Mouse (Mus musculus) WW6 (cell line): Measurements from ENCODE around the gene BC107364.
"Not testable (repeated sequence)": the region's sequence is repeated elsewhere in the genome, so short reads cannot be mapped to it uniquely, and the experiment has no call there.

Experiments
- DNase-seq: peaks from one replicate; pipeline ENCODE4 v3.0.0-alpha.2; 2013; ENCODE audit warnings: low read depth, low spot score

Gene BC107364

DNA sequence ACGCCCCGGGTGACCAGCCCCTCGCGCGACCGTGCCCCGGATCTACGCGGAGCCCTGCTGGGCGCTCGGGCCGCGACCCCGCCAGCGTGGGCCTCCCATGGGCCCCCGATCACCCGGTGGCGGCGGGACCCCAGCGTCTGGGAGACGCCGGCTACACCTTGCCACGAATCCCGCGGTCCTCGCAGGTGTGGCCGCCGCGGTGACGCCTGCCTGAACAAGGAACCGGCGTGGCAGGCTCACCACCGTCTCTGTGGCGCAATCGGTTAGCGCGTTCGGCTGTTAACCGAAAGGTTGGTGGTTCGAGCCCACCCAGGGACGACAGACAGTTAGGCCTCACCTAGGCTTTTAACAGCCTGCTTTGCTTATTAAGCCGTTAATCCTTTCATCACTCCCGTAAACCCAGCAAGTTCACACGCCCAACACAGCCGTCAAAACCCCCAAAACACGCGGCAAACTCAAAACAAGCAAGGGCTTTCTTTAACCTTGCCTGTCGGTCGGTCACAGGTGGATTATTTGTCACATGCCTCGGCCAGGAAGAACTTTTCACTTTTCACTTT, 847 bp downstream of the BC107364 start:
- DNase-seq: not testable (repeated sequence)

DNA sequence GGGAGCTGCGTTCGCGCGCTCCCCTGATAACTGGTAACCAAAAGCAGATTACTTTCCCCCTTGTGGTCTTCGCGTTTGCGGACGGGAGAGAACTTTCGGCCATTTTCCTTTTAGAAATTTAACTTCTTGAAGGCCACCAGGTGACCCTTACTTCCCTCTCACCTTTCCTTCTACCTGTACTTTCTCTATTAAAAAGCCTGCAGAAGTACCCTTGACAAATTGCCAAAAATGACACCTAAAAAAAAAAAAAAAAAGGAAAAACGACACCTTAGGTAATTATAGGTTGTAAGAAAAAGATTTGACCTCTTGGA, 1.6 kb downstream of the BC107364 start:
- not testable (repeated sequence) for DNase-seq

DNA sequence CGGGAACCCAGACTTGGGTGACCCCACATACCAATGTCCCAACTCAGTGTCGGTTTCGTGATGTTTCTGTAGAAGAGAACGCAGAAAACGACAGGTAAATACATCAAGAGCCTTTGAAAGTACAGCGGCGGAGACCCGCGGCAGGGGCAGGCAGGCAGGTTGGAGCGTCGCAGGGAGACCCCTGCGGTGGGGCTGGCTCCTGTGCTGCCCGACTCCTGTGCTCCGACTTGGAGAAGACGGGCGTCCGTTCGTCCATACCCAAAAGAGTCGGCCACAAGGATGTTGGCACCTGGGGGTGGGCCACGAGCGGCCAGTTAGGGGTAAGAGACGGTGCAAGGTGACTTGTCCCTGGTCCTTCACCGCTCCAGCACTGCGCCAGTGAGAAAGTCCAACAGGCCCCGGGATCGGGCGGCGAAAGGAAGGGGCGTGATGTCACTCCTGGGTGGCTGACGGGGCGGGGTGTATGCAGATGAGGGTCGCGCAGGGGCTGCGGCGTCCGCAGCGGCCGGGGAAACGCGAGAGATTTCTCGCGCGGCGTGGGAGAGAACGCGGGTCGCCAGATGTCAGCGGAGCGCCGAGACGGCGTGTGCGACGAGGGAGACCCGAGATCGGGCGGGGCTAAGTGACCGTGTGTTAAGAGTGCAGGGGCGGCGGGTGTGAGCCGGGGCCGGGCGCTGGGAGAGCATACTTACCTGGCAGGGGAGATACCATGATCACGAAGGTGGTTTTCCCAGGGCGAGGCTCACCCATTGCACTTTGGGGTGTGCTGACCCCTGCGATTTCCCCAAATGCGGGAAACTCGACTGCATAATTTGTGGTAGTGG, 2.1 kb downstream of the BC107364 start:
- not testable (repeated sequence) for DNase-seq

DNA sequence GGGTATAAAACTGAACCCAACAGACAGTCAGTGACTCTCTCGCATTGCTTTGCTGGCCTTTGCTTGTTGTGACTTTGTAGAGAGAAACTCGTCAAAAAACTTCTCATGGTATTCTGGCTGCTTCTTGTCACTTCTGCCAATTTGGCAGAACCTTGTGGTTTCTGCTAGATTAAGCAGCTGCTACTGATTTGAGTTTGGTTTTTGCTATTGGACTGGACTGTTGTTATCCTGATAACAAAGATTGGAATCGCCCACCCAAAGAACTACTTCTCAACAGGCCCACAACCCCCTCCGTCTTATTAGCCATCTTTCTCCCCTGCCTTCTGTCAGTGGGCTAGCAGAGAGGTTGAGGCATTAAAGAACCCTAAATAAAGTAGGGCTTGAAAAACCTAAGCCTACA, 6.7 kb downstream of the BC107364 start:
- DNase-seq: no peak

DNA sequence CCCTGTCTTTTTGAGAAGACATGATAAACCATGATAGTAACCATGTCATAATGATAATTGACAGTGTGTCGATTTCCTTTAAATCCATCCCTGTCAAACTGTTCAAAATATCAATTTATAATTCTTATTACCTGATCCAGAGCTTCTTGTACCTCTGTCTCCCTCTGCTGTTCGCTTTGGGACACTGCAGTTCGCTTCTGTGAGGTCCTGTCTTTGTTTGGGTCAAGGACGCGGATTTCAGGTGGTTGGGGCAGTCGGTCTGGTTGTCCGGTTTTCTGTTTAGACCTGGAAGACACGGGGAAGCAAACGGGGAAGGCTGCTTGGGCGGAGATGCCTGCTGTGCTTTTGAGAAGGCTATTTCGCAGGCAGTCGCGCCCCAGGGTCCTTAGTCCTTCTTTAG, 11.5 kb downstream of the BC107364 start:
- DNase-seq: no peak

DNA sequence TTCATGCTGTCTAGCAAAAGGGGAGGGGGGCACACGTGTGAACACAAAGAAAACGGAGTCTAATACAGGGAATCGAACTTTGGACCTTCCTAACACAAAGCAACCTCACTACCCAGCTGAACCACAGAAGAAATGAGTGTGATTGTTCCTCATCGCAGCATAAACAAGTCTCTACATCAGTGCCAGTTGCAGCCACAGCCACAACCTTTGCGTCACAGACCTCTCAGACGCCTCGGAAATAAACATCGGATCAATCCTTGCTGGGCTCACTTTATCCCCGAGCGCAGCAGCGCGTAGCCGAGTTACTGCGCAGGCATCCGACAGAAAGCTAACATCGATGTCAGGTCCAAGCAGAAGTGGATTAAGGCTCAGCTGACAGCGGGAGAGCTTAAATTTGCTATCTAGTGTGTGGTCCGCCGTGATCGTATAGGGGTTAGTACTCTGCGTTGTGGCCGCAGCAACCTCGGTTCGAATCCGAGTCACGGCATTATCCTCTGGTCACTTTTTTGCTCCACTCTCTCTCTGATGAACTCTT, 16.5 kb downstream of the BC107364 start:
- DNase-seq: no peak

DNA sequence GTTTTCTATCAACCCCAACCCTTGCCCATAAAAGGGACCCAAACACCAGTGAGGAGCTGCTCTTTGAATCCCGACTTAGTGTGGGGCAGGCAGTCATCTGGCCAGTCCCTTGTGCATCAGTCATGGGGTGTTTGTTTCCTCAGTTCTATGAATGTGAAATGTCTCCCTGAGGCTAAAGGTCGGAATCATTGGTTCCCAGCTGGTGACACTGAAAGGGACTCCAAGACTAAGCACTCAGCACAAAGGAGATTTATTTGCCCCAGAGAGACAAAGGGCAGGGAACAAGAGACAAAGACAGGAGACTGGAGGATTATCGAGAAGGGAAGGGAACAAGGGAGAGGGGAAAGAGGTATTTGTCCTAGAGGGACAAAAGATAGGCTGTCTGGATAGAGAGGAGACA, 19.9 kb downstream of the BC107364 start:
- DNase-seq: no peak

DNA sequence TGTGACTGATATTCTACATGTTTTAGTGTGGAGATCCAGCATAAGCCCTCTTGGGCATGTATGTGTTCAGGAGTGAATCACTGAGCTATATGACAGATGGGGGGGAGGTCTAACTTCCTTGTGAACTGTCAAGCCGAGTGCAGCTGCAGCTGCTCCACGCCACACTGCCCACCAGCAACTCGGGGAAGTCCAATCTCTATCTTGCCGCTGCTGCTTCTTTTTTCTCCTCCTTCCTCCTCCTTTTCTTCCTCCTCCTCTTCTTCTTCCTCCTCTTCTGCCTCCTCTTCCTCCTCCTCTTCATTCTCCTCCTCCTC, 22.3 kb downstream of the BC107364 start:
- no peak for DNase-seq

DNA sequence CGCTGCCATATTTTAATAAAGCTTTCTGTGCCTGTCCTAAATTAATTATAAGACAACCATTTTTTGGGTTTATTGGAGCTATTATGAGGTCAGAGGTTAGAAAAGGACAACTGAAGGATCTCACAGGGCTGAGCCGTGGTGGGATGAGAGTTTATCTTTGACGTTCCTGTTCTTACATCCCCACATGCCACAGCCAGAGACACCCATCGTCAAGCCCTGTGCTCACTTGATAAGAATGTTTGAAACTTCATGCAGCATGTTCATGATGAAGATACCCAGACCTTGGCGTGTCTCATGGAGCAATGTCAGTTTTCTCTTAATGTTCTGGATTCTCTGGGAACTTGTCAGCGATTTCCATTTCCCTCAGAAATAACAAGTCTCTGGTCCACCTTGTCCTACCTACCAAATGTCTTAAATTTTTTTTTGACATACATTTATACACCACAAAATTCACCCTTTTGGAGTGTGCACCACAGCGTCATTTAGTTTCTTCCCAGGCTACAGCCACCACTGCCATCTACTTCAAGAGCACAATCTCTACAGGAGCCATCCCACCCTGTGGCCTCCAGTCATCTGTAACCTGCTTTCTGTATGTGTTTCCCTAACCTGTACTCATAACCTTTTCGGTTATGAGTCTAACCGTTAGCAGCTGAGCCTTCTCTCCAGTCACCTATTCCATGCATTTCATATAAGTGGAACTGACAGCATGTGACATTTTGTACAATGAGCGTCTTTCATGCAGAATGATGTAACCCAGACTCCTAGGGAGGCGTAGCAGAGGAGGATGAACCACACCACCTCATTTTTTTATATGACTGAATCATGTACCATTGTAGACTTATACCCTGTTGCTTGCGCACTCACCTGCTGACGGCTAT, 22.9 kb downstream of the BC107364 start:
- DNase-seq: no peak

DNA sequence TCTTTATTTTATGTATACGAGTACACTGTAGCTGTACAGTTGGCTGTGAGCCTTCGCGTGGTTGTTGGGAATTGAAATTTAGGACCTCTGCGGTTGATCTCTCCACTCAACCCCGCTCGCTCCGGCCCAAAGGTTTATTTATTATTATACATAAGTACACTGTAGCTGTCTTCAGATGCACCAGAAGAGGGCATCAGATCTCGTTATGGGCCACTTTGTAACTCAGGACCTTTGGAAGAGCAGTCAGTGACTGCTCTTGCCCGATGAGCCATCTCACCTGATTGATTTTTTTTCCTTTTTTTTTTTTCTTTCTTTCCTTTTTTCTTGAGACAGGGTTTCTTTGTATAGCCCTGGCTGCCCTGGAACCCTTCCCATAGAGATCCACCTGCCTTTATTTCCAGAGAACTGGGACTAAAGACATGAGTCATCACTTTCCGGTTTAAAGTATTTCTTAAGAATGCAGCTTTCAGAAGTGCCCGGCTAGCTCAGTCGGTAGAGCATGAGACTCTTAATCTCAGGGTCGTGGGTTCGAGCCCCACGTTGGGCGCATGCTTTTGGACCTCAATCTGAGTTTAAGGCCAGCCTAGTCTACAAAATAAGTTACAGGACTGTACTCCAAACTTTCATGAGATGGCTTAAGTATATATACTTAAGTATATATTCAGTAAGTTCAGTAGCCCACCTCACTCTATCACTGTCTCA, 24.2 kb downstream of the BC107364 start:
- DNase-seq: no peak

DNA sequence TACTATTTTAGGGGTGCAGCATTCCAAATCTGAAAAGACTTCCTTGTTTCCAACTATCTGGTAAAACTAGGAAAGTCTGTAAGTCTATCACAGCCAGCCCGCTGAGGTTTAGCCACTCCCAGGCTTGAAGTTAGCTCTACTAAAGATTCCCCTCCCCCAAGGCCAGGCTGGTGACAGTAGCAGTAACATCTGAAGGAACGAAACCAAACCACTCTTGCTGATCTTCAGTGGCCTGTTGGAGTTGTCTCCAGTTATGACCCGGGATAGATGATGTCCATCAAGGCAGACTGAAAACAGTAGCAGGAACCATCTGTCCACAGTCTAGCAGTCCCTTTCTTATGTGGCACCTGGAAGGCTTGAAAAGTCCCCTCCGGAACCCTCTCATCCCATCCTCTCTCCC, 24.8 kb downstream of the BC107364 start:
- no peak for DNase-seq

DNA sequence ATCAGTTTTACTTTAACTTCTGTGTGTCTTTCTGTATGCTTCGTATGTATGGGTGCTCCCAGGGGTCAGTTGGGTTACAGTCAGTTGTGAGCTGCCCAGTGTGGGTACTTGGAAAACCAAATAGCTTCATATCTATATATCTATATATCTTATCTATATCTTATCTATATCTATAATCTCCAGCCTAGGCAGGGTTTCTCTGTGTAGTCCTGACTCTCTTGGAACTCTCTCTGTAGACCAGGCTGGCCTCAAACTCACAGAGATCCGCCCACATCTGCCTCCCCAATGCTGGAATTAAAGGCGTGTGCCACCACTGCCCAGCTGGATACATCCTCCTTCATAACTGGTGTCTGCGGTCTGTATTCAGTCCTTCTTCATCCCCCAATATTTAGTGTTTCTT, 25.8 kb downstream of the BC107364 start:
- no peak for DNase-seq

DNA sequence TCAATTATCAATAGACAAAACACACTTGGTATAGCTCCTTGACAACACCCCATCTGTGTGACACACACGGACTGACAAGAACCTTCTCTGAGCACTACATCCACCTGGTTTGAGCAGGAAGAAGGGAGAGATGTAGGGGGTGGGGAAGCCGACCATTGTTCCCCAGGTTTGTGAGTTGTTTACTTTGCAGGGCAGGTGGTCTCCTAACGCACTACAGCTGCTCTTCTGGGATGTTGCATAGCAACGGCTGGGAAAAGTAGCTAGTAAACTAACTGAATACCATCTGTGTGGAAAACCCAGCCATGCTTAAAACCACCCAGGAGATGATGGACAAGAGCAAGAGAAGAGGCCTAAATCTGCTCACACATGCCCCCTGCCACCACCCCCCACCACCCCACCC, 27.7 kb downstream of the BC107364 start:
- DNase-seq: not testable (repeated sequence)

DNA sequence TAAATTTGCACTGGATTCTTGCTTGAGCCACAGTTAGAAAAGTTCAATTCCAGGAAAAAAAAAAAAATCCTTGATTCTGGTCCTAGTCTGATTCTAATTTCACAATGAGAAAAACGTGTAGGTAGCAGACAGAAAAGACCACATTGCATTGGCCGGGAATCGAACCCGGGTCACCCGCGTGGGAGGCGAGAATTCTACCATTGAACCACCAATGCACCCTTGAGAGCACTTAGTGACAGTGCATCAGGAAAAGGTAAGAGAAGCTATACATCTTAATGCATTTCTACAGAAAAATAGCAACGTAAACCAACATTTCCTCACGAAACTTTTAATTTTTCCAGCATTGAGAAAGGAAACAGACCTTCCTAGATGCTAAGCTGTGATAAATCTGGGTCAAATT, 28.2 kb downstream of the BC107364 start:
- no peak for DNase-seq

DNA sequence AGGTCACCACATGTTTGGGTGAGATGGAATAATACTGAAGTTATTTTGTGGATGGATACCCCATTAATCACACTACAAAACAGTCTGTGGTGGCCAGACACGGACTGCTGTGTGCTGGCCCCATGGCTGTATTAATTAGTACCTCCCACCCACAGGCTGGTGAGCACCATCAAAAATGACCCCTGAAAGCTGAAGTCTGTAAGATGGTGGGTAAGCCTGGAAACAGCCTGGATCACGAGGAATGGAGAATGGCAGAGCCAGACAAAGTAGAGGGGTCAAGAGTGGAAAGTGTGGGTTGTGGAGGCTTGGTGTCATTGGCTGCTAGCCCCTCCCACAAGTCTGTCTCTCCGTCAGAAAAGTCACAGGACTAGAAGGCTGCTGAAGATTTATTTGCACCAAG, 31.3 kb downstream of the BC107364 start:
- no peak for DNase-seq

DNA sequence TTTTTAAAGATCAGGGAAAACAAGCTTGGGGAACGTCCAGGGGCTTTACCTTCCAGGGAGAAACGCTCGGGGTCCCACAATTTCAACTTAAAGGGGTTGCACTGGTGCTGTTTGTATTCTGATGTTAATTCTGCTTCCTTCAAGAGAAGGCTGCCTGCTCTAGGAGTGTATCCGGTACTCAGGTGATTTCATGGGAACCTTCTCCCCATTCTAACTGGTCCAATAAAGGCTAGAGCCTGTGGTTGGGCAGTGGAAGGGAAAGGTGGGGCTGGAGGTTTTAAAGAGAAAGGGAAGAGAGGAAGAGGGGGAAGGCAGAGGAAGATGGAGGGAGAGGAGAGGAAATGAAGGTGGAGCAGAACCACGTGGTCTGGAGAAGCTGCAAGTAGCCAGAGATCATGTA, 33.2 kb downstream of the BC107364 start:
- DNase-seq: not testable (repeated sequence)

DNA sequence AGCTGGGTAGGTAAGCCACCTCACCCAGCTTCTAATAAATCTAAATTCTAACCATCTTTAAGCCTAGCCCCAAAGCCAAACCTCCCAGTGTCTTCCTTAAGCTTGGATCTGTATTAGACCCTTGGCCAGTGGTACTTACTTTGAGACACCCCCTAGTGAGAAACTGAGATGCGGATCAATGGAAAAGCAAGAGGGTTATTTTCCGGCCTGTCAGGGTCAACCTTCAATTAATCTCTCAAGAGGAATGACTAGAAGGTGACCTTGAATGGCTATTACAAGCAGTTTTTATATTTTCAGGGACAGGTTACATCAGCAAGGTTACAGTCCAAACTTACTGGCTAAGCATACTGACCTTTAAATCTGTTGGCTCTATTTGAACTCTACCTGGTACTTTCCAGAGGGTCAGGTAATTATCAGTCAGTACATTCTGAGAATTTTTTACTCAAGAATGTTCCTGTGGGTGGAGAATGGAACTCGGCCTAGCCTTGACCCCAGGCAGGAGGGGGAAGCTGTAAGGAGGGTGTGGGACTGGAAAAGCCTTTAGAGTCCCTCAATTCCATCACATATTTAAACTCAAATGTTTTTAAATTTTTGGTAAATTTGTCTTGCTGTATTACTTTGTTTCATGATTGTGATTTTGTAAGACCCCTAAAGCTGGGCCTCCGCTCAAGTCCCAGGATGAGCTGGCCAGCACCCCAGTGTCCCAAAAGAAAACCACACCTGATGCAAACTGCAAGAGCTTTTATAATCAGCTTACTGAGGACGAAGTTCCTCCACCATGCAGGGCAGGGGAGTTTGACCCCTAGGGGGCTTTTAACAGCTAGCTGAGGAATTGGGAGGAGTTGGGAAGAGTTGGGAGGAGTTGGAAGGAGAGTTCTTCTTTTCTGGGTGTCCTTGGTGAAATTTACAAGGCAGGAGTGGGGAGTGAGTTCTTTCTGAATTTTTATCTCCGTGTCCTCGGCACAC, 34.0 kb downstream of the BC107364 start:
- no peak for DNase-seq

DNA sequence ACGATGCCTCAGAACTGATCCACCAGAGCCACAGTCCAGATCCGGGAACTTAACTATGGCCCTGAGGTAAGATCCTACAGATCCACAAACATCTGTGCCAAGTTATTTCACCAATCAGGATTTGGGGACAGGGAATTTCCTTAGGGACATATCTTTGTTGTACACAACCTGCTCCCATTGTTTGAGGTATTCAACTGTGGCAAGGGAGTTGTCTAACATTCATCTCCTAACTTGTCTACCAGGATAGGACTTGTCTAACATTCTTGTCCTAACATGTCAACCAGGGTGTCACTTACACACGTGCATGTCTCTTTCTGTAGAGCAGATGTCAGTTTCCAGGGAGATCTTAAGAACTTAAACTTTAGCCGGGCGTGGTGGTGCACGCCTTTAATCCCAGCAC, 35.5 kb downstream of the BC107364 start:
- no peak for DNase-seq

DNA sequence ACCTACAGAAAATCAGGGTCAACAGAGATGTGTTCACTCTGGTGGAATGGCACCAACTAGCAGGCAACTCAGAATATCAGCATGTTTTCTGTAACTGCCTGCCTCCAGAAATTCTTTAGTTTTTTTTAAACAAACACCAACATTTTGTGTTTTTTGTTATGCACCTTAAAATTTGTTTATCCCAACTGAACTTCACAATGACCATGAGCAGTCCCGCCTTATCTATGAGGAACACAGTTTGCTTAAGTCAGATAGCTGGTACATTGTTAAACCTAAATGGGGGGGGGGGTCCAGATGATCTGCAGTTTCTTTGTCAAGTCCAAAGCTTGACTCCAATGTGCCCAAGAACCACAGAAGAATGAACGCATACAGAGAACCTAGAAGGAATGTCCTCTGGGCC, 36.0 kb downstream of the BC107364 start:
- DNase-seq: no peak

DNA sequence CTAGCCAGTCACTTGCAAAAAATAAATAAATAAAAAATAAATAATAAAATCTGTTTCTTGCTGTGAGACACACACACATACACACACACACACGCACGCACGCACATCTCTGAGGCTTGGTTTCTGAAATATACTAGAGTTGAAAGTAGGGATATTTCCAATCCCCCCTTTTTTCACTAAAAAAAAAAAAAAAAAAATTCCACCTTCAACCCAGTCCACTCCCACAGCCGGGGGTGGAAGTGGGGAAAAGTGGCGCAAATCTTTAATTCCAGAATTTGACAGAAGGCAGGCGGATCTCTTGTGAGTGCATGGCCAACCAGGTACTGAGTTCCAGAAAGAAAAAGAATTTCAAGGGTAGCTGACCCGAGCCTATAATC, 37.2 kb downstream of the BC107364 start:
- no peak for DNase-seq
